Mouse (Mus musculus) liver, embryonic 14 days (tissue): ENCODE results near the gene Vmn2r34. TPM values are rescaled to one million over a fixed set of nuclear protein-coding genes. Genes with fewer than 3 reads are reported as not detected.

Experiments used
- polyA plus RNA-seq: library from polyadenylated mRNA; depleted of rRNA; stranded (reverse); fragments of >200 nt; gene quantifications from 2 replicates; pipeline ENCODE4 v1.2.3, GENCODE M21; 2012; rRNA removed

Gene Vmn2r34
- polyA plus RNA-seq, result not detected in 2 replicates

DNA sequence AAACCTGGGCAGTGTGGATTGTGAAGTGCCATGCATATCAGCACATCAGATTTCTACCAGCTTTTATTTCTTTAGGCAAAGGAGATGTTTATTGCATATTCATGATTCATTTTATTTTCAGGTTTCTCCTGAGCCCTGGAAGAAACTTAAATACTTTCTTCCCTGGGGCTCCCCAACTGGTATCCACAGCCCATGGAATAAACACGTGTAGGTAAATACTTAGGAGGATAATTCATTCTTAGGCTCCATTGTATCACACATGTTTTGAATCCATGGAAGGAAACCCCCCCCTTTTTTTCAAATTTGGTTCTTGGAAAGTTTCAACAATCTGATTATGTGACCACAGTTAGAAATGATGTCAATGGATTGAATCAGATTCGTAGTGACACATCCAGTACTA is at the start of gene Vmn2r34:
Gene Vmn2r34, minus strand, starts transcription at position 101 of the 400 bp plus-strand sequence.

Other genes starting within 250 kb of the Vmn2r34 start
- gene Vmn2r32, start 209.5 kb downstream of the Vmn2r34 start, polyA plus RNA-seq, result not detected in 2 replicates
- not detected in 2 replicates for gene Vmn2r33, start 122.7 kb downstream of the Vmn2r34 start, polyA plus RNA-seq
- gene Vmn2r35, start 130.4 kb upstream of the Vmn2r34 start, polyA plus RNA-seq, result not detected in 2 replicates
- not detected in 2 replicates for gene Vmn2r36, start 213.0 kb upstream of the Vmn2r34 start, polyA plus RNA-seq